Mouse (Mus musculus) liver, embryonic 15.5 days (tissue): ENCODE data around the gene Pfdn6. TPM values are rescaled to one million over a fixed set of nuclear protein-coding genes. Genes with fewer than 3 reads are reported as not detected.
"Not testable (repeated sequence)": the region's sequence is repeated elsewhere in the genome, so short reads cannot be mapped to it uniquely, and the experiment has no call there.

Experiments used
- ATAC-seq: fragments of 200-750 bp; cut with Nextera tagmentation; 2 replicates; pipeline ENCODE4 v1.8.0; 2017; ENCODE audit warnings: moderate number of reproducible peaks, mild to moderate bottlenecking, moderate library complexity; ENCODE audit not compliant: insufficient read depth
- H3K27ac ChIP-seq: fragments of 300-500 bp; sonication (generic); replicated peaks from 2 replicates; pipeline ENCODE4 v1.5.1; 2015; ENCODE audit warnings: mild to moderate bottlenecking, inconsistent platforms
- H3K27me3 ChIP-seq: fragments of 300-500 bp; sonication (generic); 2 replicates; pipeline ENCODE4 v1.6.1; 2015; ENCODE audit warnings: mild to moderate bottlenecking, inconsistent platforms
- H3K36me3 ChIP-seq: fragments of 300-500 bp; sonication (generic); replicated peaks from 2 replicates; pipeline ENCODE4 v1.6.1; 2015; ENCODE audit warnings: moderate library complexity, mild to moderate bottlenecking, inconsistent platforms
- H3K4me1 ChIP-seq: fragments of 300-500 bp; sonication (generic); replicated peaks from 2 replicates; pipeline ENCODE4 v1.6.1; 2015; ENCODE audit warnings: inconsistent platforms
- H3K4me2 ChIP-seq: fragments of 300-500 bp; sonication (generic); 2 replicates; pipeline ENCODE4 v1.6.1; 2015; ENCODE audit warnings: moderate library complexity, mild to moderate bottlenecking, inconsistent platforms
- H3K4me3 ChIP-seq: fragments of 300-500 bp; sonication (generic); replicated peaks from 2 replicates; pipeline ENCODE4 v1.5.1; 2015; ENCODE audit warnings: mild to moderate bottlenecking, inconsistent platforms
- H3K9ac ChIP-seq: fragments of 300-500 bp; sonication (generic); 2 replicates; pipeline ENCODE4 v1.6.1; 2015; ENCODE audit warnings: moderate library complexity, mild to moderate bottlenecking, inconsistent platforms
- H3K9me3 ChIP-seq: fragments of 300-500 bp; sonication (generic); replicated peaks from 2 replicates; pipeline ENCODE4 v1.6.1; 2016; ENCODE audit warnings: inconsistent platforms
- WGBS: fragments of 180-500 bp; shearing (Covaris S2); methylation state at CpG from one replicate; pipeline ENCODE4 v1.1.7; 2015; ENCODE audit warnings: mixed read lengths; ENCODE audit not compliant: insufficient replicate concordance; 5-methylcytosine and 5-hydroxymethylcytosine counted together
- polyA plus RNA-seq: library from polyadenylated mRNA; unstranded; fragments of >200 nt; fragmentation: Nextera tagmentation; extraction: Ambion mirVana; gene quantifications from 2 replicates; pipeline ENCODE4 v1.2.1, GENCODE M21; 2015

The Pfdn6 gene
- polyA plus RNA-seq, 1 experiment from 2014 or later: 96.8 TPM

DNA sequence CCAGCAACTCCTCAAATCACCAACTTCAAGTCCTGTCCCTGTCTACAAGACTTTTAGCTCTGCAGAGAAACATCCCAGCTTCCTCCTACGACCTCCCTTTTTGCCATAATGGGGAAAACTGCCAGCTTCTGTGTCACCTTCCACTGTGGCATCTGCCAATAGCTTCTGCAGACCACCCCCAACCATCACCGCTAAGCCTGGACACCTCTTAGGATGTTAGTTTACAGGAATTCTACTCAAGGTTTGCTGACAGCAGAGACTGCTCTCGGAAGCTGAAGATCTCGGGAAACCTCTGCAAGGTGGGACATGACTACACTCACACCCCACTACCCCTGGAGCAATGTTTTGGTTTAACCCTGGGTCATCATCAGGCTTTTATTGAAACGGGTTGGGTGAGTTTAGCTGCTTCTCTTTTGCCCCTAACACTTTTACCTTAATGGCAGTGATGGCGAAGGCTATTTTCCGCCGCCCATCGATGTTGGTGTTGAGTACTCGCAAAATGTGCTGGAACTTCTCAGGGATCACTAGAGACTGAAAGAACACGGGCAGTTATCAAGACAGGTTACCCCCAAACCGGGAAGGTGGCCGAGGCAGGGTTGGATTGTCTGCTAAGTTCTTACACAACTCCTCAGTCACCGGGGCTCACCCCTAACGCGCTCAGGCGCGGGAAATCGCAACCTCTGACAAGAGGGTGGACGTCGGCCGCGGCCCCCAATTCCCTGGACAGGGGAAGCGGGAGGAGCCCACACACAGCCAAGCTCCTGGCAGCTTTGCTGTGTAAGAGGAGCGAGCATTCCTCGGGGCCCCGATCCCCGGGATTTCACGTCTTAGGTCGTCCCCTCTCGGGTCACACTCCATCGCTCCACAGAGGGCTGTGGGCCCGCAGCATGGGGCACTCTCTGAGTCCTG is 14.8 kb upstream of the Pfdn6 start:
- peak overlapping the region; percentile 96 for H3K4me2 ChIP-seq
- H3K36me3 ChIP-seq: peaks cover 59% of the 10 kb centered on the region
- peak; percentile 3; the same call in 1 of the 2 replicates for ATAC-seq
- peaks cover 65% of the 10 kb centered on the region for H3K4me1 ChIP-seq
- H3K27ac ChIP-seq: peak overlapping the region; percentile 87
- H3K9me3 ChIP-seq: no peaks in the 10 kb centered on the region
- peak overlapping the region; percentile 89 for H3K9ac ChIP-seq
- H3K27me3 ChIP-seq: no peaks in the 10 kb centered on the region
- peak overlapping the region; percentile 81 for H3K4me3 ChIP-seq
- WGBS: under 1% methylated on average over 33 of the region's 33 CpGs

DNA sequence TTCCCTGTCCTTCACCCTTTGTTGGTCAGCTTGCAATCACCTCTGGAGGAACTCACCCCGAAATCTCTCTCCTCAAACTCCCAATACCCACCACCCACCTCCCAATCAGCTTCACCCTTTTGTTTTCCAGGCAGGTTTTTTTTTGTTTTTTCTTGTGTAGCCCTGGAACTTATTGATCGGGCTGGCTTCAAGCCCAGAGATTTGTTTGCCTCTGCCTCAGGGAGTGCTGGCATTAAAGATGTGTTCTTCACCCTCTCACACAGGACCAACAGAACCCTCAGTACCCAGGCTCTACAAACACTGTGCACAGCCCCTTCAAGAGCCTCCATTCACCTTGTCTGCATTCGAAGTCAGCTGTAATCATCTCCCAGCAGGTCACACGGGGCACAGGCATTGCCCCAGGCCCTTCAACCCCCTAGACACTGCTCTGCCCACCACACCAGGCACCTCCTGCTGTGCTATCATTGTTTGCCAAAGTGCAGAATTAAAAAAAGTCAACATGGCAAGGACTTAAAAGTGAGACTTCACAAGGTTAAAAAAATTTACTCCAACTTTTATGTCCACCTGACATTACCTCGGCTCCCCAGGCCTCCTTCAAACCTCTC is 13.9 kb upstream of the Pfdn6 start:
- WGBS: 18% methylated on average over 5 of the region's 5 CpGs
- ATAC-seq: no peak
- H3K4me1 ChIP-seq: peaks cover 68% of the 10 kb centered on the region

DNA sequence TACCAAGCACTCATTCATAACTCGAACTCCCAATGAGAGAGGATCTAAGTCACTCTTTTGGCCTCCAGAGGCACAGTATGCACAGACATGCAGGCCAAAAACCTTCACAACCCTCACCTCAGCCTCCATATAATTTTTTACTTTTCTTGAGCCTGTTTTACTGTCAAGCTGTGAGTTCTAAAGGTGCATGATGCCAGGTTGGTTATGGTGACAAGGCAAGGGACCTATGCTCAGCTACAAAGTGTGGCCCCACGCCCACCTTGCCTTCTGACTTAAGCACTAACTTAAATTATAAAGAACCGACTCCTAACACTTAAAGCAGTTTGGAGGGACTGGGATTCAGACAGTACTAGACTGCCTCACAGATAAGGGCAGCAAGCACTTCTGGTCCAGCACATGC is 13.2 kb upstream of the Pfdn6 start:
- Histone ChIP-seq H3K36me3 (peaks cover 57% of the 10 kb centered on the region), H3K4me2 (peak overlapping the region; percentile 96), H3K27ac (peak overlapping the region; percentile 87), H3K4me3 (peak overlapping the region; percentile 81), H3K9ac (peak overlapping the region; percentile 89), H3K27me3 (no peaks in the 10 kb centered on the region), H3K4me1 (peaks cover 75% of the 10 kb centered on the region), H3K9me3 (no peaks in the 10 kb centered on the region)
- no peak for ATAC-seq
- WGBS: 44% methylated on average over 3 of the region's 3 CpGs

More for the DNA sequence above, 13.9 kb upstream of the Pfdn6 start:
- H3K9me3 ChIP-seq: no peaks in the 10 kb centered on the region
- H3K27me3 ChIP-seq: no peaks in the 10 kb centered on the region
- H3K4me2 ChIP-seq: peak overlapping the region; percentile 96
- H3K4me3 ChIP-seq: peak overlapping the region; percentile 81
- H3K27ac ChIP-seq: peak overlapping the region; percentile 87
- H3K36me3 ChIP-seq: peaks cover 57% of the 10 kb centered on the region
- peak overlapping the region; percentile 89 for H3K9ac ChIP-seq

DNA sequence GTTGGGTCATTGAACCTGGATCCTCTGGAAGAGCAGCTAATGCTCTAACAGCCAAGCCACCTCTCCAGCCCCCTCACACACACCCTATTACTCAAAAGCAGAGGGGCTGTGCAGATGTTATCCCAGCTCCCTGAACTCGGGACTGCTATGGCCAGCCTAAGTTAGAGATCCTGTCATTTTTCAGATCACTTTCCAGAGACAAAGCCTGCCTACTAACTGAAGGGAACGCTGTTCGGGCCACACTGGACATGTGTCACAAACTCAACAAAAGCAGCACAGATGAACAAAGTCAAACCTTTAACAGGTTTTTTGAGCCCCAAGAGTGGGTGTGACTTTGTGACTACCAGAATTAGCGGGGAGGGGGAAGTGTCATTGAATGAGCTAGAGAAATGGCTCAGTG is 12.7 kb upstream of the Pfdn6 start:
- Histone ChIP-seq H3K36me3 (peaks cover 55% of the 10 kb centered on the region), H3K4me2 (peak overlapping the region; percentile 96), H3K27ac (peak overlapping the region; percentile 87), H3K4me3 (peak overlapping the region; percentile 81), H3K9me3 (no peaks in the 10 kb centered on the region), H3K27me3 (no peaks in the 10 kb centered on the region), H3K4me1 (peaks cover 79% of the 10 kb centered on the region), H3K9ac (peak overlapping the region; percentile 89)
- 66% methylated on average over 4 of the region's 4 CpGs for WGBS
- ATAC-seq: no peak

DNA sequence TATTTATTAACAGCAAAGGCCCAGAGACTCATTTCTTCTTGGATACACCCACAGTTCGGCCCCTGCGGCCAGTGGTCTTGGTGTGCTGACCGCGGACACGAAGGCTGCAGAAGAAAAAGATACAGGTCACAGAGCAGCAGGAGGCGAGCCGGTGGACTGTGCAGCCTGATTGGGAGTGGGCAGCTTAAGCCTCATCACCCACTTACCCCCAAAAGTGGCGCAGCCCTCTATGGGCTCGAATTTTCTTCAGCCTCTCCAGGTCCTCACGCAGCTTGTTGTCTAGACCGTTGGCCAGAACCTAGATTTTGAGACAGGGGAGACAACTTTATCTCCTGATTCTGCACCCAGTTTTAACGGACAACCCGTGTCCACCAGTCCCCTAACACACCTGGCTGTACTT is 11.9 kb upstream of the Pfdn6 start:
- Histone ChIP-seq H3K4me3 (peak overlapping the region; percentile 81), H3K4me1 (peaks cover 71% of the 10 kb centered on the region), H3K27ac (peak overlapping the region; percentile 90), H3K4me2 (peak overlapping the region; percentile 96), H3K9ac (peak overlapping the region; percentile 53; the same call in 1 of the 2 replicates), H3K36me3 (peaks cover 53% of the 10 kb centered on the region)
- ATAC-seq, H3K9me3 ChIP-seq, H3K27me3 ChIP-seq: not testable (repeated sequence)
- WGBS: 64% methylated on average over 13 of the region's 13 CpGs

DNA sequence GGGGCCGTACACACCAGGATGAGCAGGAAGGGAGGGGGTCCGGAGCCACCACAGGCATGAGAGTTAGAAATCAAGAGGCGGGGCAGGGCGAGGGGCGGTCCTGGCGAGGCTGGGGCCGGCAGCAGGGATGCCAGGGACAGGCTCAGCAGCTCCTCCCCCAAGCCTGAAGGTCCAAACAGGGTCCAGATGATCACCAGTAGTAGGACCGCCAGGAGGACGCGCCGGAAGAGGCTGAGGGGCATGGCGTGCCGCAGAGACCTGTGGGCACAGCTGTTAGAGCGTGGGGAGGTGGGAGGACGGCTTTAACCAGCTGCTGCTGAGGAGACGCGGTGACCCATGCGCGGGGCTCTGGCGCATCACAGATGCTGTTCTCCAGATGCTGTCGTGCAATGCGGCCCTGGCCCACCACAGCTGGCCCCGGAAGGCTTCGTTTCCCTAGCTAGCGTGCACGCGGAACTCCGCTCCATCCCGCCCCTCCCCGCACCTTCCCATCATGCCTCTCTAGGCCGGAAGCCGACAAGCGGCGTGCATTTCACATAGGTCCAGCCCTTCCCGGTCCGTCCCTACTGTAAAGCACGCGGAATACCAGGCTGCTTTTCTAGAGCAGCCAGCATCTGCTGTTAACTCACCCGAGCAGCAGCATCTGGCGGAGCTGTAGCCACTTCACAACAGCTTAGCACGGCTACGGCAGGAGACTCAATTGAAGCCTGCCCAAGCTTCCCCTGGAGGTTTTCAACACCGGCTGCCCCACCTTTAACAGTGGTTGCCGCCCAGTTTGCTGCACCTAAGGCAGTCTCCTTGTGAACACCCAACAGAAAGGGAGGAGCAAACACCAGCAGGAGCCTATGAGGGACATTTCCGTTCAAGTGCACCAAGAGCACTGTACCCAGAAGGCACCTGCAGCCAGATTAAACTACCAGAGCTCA is 11.1 kb upstream of the Pfdn6 start, which contains the start of gene B3galt4:
TSS of gene B3galt4 (minus strand) at position 468 of the 926 bp plus-strand sequence.
- H3K4me3 ChIP-seq: peak within 1 kb of the TSS; percentile 81
- H3K9me3 ChIP-seq: no peaks in the 10 kb centered on the region
- peak; percentile 63 for ATAC-seq
- H3K4me1 ChIP-seq: peaks cover 64% of the 10 kb centered on the region
- peak within 1 kb of the TSS; percentile 90 for H3K27ac ChIP-seq
- under 1% methylated on average over 45 of the region's 45 CpGs for WGBS
- peaks cover 53% of the 10 kb centered on the region for H3K36me3 ChIP-seq
- H3K9ac ChIP-seq: peak within 1 kb of the TSS; percentile 53
- H3K4me2 ChIP-seq: peak within 1 kb of the TSS; percentile 96
- no peaks in the 10 kb centered on the region for H3K27me3 ChIP-seq

DNA sequence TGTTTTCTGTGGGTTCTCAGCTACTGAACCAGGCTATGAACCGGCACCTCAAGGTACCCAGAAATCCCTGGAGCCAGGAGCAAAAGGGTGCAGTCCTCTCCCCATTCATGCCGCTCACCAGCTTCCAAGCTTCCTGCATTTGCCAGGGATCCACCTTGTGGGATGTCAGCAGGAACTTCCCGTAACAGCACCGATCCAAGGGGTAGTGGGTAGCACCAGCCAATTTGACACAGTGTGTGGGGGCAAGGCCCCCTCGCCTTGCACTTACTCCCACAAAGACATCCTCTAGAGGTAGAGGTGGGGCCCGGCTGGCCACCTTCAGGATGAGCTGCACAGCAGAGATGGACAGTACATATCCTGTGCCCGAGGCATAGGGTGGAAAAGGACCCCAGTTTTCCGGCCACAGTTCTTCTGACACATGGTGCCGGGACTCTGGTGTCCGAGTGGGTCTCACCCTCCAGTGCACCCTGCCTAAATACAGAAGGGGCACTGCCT is 10.0 kb upstream of the Pfdn6 start:
- Histone ChIP-seq H3K36me3 (peaks cover 63% of the 10 kb centered on the region), H3K4me3 (peak overlapping the region; percentile 81), H3K9me3 (no peaks in the 10 kb centered on the region), H3K4me1 (peaks cover 64% of the 10 kb centered on the region), H3K9ac (0 out of 2 replicates have a peak overlapping the region, but pooled peaks have one; percentile 53), H3K27me3 (no peaks in the 10 kb centered on the region), H3K27ac (no peak overlapping the region), H3K4me2 (peak overlapping the region; percentile 96)
- WGBS: 66% methylated on average over 10 of the region's 10 CpGs
- no peak for ATAC-seq

DNA sequence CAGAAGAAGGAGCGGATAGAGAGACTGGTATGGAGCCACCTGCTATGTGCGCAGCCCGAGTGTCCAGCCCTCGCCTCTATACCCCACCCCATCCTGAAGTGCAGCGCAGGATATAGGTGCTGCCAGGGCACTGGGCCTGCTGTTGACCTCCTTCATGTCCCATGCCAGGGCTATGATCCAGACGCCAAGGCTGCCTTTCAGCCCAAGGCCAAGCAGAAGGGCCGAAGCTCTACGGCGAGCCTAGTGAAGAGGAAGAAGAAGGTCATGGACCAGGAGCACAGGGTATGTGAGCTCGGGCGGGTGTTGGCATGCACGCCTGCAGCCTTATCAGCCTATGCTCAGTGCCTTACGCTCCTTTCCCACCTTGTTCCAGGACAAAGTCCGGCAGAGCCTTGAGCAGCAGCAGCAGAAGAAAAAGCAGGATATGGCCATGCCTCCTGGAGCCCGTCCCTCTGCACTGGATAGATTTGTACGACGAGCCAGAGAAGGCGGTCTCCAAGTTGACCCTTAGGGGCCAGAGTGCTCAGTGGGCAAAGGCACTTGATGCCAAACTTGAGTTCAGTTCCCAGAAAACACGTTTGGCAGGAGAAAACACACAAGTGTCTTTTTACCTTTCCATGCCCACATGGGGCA is 8.9 kb upstream of the Pfdn6 start:
- H3K4me3 ChIP-seq: no peak overlapping the region
- H3K4me1 ChIP-seq: peaks cover 55% of the 10 kb centered on the region
- H3K36me3 ChIP-seq: peaks cover 69% of the 10 kb centered on the region
- no peaks in the 10 kb centered on the region for H3K9me3 ChIP-seq
- 77% methylated on average over 19 of the region's 19 CpGs for WGBS
- H3K9ac ChIP-seq: no peak overlapping the region
- H3K4me2 ChIP-seq: no peak overlapping the region
- no peak overlapping the region for H3K27ac ChIP-seq
- ATAC-seq: no peak
- no peaks in the 10 kb centered on the region for H3K27me3 ChIP-seq

DNA sequence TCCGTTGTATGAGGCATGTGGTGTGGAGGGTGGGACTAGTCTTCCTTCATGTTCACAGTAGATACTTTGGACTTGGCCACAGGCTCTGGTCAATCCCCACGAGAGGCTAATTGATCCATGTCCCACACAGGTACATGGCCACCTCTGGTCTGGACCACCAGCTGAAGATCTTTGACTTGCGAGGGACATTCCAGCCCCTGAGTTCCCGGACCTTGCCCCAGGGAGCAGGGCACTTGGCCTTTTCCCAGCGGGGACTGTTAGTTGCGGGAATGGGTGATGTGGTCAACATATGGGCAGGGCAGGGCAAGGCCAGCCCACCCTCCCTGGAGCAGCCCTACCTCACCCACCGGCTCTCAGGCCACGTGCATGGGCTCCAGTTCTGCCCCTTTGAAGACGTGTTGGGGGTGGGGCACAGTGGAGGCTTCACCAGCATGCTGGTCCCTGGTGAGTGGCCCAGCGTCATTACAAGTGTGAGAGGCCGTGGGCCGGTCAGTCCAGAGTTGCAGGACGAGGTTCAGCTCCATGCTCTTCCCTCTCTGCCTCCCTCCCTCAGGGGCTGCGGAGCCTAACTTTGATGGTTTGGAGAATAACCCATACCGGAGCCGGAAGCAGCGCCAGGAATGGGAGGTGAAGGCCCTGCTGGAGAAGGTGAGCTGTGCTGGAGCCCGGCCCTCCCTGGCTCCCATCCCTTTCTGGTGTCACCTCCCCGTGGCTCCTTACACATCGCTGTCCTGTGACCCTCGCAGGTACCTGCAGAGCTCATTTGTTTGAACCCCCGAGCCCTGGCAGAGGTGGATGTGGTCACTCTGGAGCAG is 8.2 kb upstream of the Pfdn6 start:
- ATAC-seq: no peak
- Histone ChIP-seq H3K9ac (no peak overlapping the region), H3K4me3 (no peak overlapping the region), H3K27me3 (no peaks in the 10 kb centered on the region), H3K4me1 (peaks cover 48% of the 10 kb centered on the region), H3K4me2 (no peak overlapping the region), H3K36me3 (peaks cover 66% of the 10 kb centered on the region), H3K27ac (no peak overlapping the region; the same call in 1 of the 2 replicates), H3K9me3 (no peaks in the 10 kb centered on the region)
- 78% methylated on average over 22 of the region's 22 CpGs for WGBS
